Mouse (Mus musculus): ENCODE results near the gene Rarres2. TPM values are rescaled to one million over a fixed set of nuclear protein-coding genes. Genes with fewer than 3 reads are reported as not detected.

Gene Rarres2
- total RNA-seq, 2 experiments from 2014 or later = 14.6 to 24.8 TPM

- DNase-seq (ENCODE audit: low spot score) = no peak
Measured at GRCm38 (mm10) chr6:48581257-48581656, 8.7 kb upstream of the Rarres2 start.

- DNase-seq (ENCODE audit: low spot score) = peak; percentile 28
Measured at GRCm38 (mm10) chr6:48579215-48579648, 6.6 kb upstream of the Rarres2 start.

GRCm38 (mm10) chr6:48578736-48579135, 6.1 kb upstream of the Rarres2 start:
- DNase-seq (ENCODE audit: low spot score) = no peak

- no peak for DNase-seq (ENCODE audit: low spot score)
Measured at GRCm38 (mm10) chr6:48573981-48574380, 1.4 kb upstream of the Rarres2 start.

- no peak for DNase-seq (ENCODE audit: low spot score)
Measured at GRCm38 (mm10) chr6:48573280-48573679, 691 bp upstream of the Rarres2 start.

GRCm38 (mm10) chr6:48572014-48572413, 575 bp downstream of the Rarres2 start:
- DNase-seq (ENCODE audit: low spot score) = no peak

- no peak for DNase-seq (ENCODE audit: low spot score)
Measured at GRCm38 (mm10) chr6:48569065-48569807, 3.4 kb downstream of the Rarres2 start.

- DNase-seq (ENCODE audit: low spot score) = peak; percentile 43
Measured at GRCm38 (mm10) chr6:48568036-48568984, 4.3 kb downstream of the Rarres2 start.

GRCm38 (mm10) chr6:48566312-48566711, 6.3 kb downstream of the Rarres2 start:
- peak; percentile 43 for DNase-seq (ENCODE audit: low spot score)

- no peak for DNase-seq (ENCODE audit: low spot score)
Measured at GRCm38 (mm10) chr6:48565693-48566310, 6.8 kb downstream of the Rarres2 start.

- DNase-seq (ENCODE audit: low spot score) = no peak
Measured at GRCm38 (mm10) chr6:48555956-48556355, 16.6 kb downstream of the Rarres2 start.

GRCm38 (mm10) chr6:48555104-48555890, 17.3 kb downstream of the Rarres2 start:
- DNase-seq (ENCODE audit: low spot score) = peak; percentile 75

- DNase-seq (ENCODE audit: low spot score) = peak; percentile 99
Measured at GRCm38 (mm10) chr6:48554280-48555103, 18.1 kb downstream of the Rarres2 start, which contains the start of gene Lrrc61. TSS of gene Lrrc61 (plus strand) at chr6:48554796.

- peak; percentile 83 for DNase-seq (ENCODE audit: low spot score)
Measured at GRCm38 (mm10) chr6:48553819-48554218, 18.8 kb downstream of the Rarres2 start.

GRCm38 (mm10) chr6:48552918-48553317, 19.7 kb downstream of the Rarres2 start:
- peak; percentile 36 for DNase-seq (ENCODE audit: low spot score)

GRCm38 (mm10) chr6:48548314-48548713, 24.3 kb downstream of the Rarres2 start:
- no peak for DNase-seq (ENCODE audit: low spot score)

- DNase-seq (ENCODE audit: low spot score) = peak; percentile 64
Measured at GRCm38 (mm10) chr6:48546858-48547257, 25.7 kb downstream of the Rarres2 start.

- DNase-seq (ENCODE audit: low spot score) = peak; percentile 51
Measured at GRCm38 (mm10) chr6:48546271-48546670, 26.3 kb downstream of the Rarres2 start.

GRCm38 (mm10) chr6:48545251-48545650, 27.3 kb downstream of the Rarres2 start:
- no peak for DNase-seq (ENCODE audit: low spot score)

- DNase-seq (ENCODE audit: low spot score) = no peak
Measured at GRCm38 (mm10) chr6:48542631-48543030, 30.0 kb downstream of the Rarres2 start.

Data from gastrocnemius, adult 18-20 months (tissue).